Mouse (Mus musculus) intestine, embryonic 15.5 days (tissue): ENCODE data around the gene Celsr3. TPM values are rescaled to one million over a fixed set of nuclear protein-coding genes. Genes with fewer than 3 reads are reported as not detected.

ENCODE experiments used
- polyA plus RNA-seq: library from polyadenylated mRNA; unstranded; fragments of >200 nt; fragmentation: Nextera tagmentation; extraction: Ambion mirVana; gene quantifications from 2 replicates; pipeline ENCODE4 v1.2.1, GENCODE M21; 2015

The Celsr3 gene
- polyA plus RNA-seq, 1 experiment from 2014 or later, result 0.64 TPM

Other genes starting within 250 kb of the Celsr3 start
- gene Wdr6, start 247.6 kb upstream of the Celsr3 start, polyA plus RNA-seq, result 71.4 and 72.7 TPM in 2 replicates
- gene P4htm, start 228.7 kb upstream of the Celsr3 start, polyA plus RNA-seq, result 5.8 and 6.4 TPM in 2 replicates
- gene Arih2, start 176.9 kb upstream of the Celsr3 start, polyA plus RNA-seq, result 41.0 and 46.4 TPM in 2 replicates
- gene Slc25a20, start 164.2 kb upstream of the Celsr3 start, polyA plus RNA-seq, result 77.1 and 83.3 TPM in 2 replicates
- gene Prkar2a, start 137.0 kb upstream of the Celsr3 start, polyA plus RNA-seq, result 51.9 and 55.0 TPM in 2 replicates
- 62.6 and 65.0 TPM in 2 replicates for gene Ip6k2, start 42.5 kb upstream of the Celsr3 start, polyA plus RNA-seq
- 10.4 and 12.0 TPM in 2 replicates for gene Nckipsd, start 18.0 kb upstream of the Celsr3 start, polyA plus RNA-seq
- gene Slc26a6, start 27.0 kb downstream of the Celsr3 start, polyA plus RNA-seq, result 36.1 and 43.3 TPM in 2 replicates
- gene Tmem89, start 88.3 kb downstream of the Celsr3 start, polyA plus RNA-seq, result 0.34 TPM in 1 of 2 replicates, not detected in the other
- gene Uqcrc1, start 110.3 kb downstream of the Celsr3 start, polyA plus RNA-seq, result 568 and 640 TPM in 2 replicates
- 0.85 and 2.4 TPM in 2 replicates for gene Col7a1, start 127.3 kb downstream of the Celsr3 start, polyA plus RNA-seq
- gene Ucn2, start 159.7 kb downstream of the Celsr3 start, polyA plus RNA-seq, result not detected in 2 replicates
- 11.5 and 17.0 TPM in 2 replicates for gene Pfkfb4, start 165.5 kb downstream of the Celsr3 start, polyA plus RNA-seq
- 112 and 121 TPM in 2 replicates for gene Shisa5, start 212.2 kb downstream of the Celsr3 start, polyA plus RNA-seq
- 12.5 and 13.4 TPM in 2 replicates for gene Trex1, start 233.4 kb downstream of the Celsr3 start, polyA plus RNA-seq
- gene Atrip, start 247.8 kb downstream of the Celsr3 start, polyA plus RNA-seq, result 21.3 and 22.4 TPM in 2 replicates